ENCODE assay signal across 9 mouse cellular contexts in the genomic region with DNA sequence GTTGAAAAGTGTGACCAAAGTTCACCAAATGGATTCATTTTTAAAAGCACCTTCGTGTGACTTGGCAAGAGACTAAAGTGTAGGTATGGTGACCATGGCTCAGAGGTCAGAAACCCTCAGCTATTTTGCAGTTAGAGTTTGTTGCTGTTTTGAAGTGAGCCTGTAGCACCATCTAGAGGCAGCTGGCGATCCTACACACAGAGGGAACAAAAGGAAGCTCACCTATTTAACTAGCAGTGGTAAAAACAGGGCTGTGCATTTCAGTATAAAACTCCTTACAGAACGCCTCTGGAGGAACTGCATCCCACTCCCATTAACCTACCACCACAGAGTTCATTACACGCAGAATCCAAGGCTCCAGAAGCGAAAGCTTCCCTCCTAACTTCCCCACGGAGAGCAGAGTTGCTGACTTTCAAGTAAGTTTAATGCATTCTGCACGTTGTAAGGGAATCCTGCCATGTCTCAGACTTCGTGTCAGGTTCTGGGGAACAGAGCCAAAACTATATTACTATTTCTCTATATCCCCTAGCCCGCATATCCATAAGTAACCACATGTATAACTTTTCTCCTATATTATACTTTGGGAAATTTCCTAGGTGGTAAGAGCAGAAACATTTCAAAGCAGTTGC.
A peak's percentile ranks its signal among the peaks of the same experiment; 100 is the strongest.
DNase-seq lines count a peak whose midpoint lies in the region; ATAC-seq and TF ChIP-seq lines count a peak whose summit lies in the region.
"Had no signal": no experiment of that assay in that cellular context is flagged by ENCODE, and none has a peak within 500 bp of the region (broad histone marks: within the 10 kb centered on the region; RNA-seq: fewer than 3 reads in every experiment).

No protein-coding gene starts in this region.

- no peaks in the 10 kb centered on the region for H3K36me3 ChIP-seq in liver, embryonic 12.5 days
- H3K36me3 ChIP-seq in intestine, embryonic 16.5 days (ENCODE audit: control insufficient read depth, insufficient read depth, low read length), result no peaks in the 10 kb centered on the region
- H3K36me3 ChIP-seq in midbrain, embryonic 16.5 days (ENCODE audit: control insufficient read depth, insufficient read depth, low read length), result no peaks in the 10 kb centered on the region

- H3K4me3 ChIP-seq in liver, embryonic 12.5 days, result no peak overlapping the region
- no peak overlapping the region for H3K4me3 ChIP-seq in cerebellum, adult 2 months (replicated peaks; ENCODE audit: insufficient read depth, low read depth, low read length)
- H3K4me3 ChIP-seq in intestine, embryonic 16.5 days (ENCODE audit: low read length), result no peak overlapping the region
- H3K4me3 ChIP-seq in midbrain, embryonic 16.5 days (ENCODE audit: low read depth, low read length), result peak overlapping the region; percentile 23; the same call in 1 of the 2 replicates
- H3K4me3 ChIP-seq: myocyte had no signal

- TF ChIP-seq POLR2A in cerebellum, adult 2 months (IDR thresholded peaks at IDR 0.05; ENCODE audit: borderline replicate concordance, insufficient read depth, low read length), result no peak

- 20% methylated on average over 9 of the region's 9 CpGs for WGBS in liver, embryonic 12.5 days (ENCODE audit: insufficient replicate concordance)
- WGBS in cerebellum, adult 2 months, result 15% methylated on average over 9 of the region's 9 CpGs
- WGBS in intestine, embryonic 16.5 days, result 22% methylated on average over 9 of the region's 9 CpGs
- 16% methylated on average over 9 of the region's 9 CpGs for WGBS in midbrain, embryonic 16.5 days

- no peak overlapping the region for H3K9ac ChIP-seq in liver, embryonic 12.5 days
- no peak overlapping the region for H3K9ac ChIP-seq in intestine, embryonic 16.5 days (ENCODE audit: low read depth, low read length)
- H3K9ac ChIP-seq in midbrain, embryonic 16.5 days (ENCODE audit: low read depth, low read length), result no peak overlapping the region

- no peaks in the 10 kb centered on the region for H3K27me3 ChIP-seq in liver, embryonic 12.5 days (replicated peaks)
- no peaks in the 10 kb centered on the region for H3K27me3 ChIP-seq in cerebellum, adult 2 months (ENCODE audit: control insufficient read depth, insufficient read depth, low read length)
- H3K27me3 ChIP-seq in intestine, embryonic 16.5 days (replicated peaks; ENCODE audit: control insufficient read depth, insufficient read depth, low read length), result no peaks in the 10 kb centered on the region
- H3K27me3 ChIP-seq in midbrain, embryonic 16.5 days (ENCODE audit: control insufficient read depth, insufficient read depth, low read depth, low read length), result no peaks in the 10 kb centered on the region

- no peak for ATAC-seq in liver, embryonic 12.5 days
- peak; percentile 68; the same call in 1 of the 2 replicates for ATAC-seq in intestine, embryonic 16.5 days
- ATAC-seq in midbrain, embryonic 16.5 days, result peak; percentile 54

- H3K4me2 ChIP-seq in liver, embryonic 12.5 days, result no peak overlapping the region
- 0 out of 2 replicates have a peak overlapping the region, but pooled peaks have one; percentile 28 for H3K4me2 ChIP-seq in intestine, embryonic 16.5 days (ENCODE audit: low read depth, low read length)
- peak overlapping the region; percentile 50 for H3K4me2 ChIP-seq in midbrain, embryonic 16.5 days (ENCODE audit: low read length)

- H3K9me3 ChIP-seq in liver, embryonic 12.5 days (replicated peaks), result no peaks in the 10 kb centered on the region
- no peaks in the 10 kb centered on the region for H3K9me3 ChIP-seq in intestine, embryonic 16.5 days (ENCODE audit: control insufficient read depth, low read length)
- no peaks in the 10 kb centered on the region for H3K9me3 ChIP-seq in midbrain, embryonic 16.5 days (replicated peaks; ENCODE audit: control insufficient read depth, low read length, poor library complexity, severe bottlenecking)

- H3K27ac ChIP-seq in liver, embryonic 12.5 days, result no peak overlapping the region
- H3K27ac ChIP-seq in cerebellum, adult 2 months (ENCODE audit: insufficient read depth, low read length), result no peak overlapping the region
- no peak overlapping the region for H3K27ac ChIP-seq in intestine, embryonic 16.5 days (ENCODE audit: low read length)
- H3K27ac ChIP-seq in midbrain, embryonic 16.5 days (ENCODE audit: low read length), result no peak overlapping the region

- DNase-seq in liver, result peak; percentile 22
- DNase-seq in cerebellum, adult 2 months, result peak; percentile 31 to 56
- peak; percentile 76 for DNase-seq in forelimb bud, embryonic 11.5 days (ENCODE audit: low read depth, low spot score)
- peak; percentile 10 to 71 for DNase-seq in left cerebral cortex, adult 8-10 months (ENCODE audit: low spot score in 2 of 2)
- peak; percentile 9 for DNase-seq in urinary bladder, postnatal 25 days (ENCODE audit: low spot score)

- H3K4me1 ChIP-seq in liver, embryonic 12.5 days, result no peaks in the 10 kb centered on the region
- H3K4me1 ChIP-seq in cerebellum, adult 2 months (ENCODE audit: control insufficient read depth, insufficient read depth, low read length), result no peaks in the 10 kb centered on the region
- no peaks in the 10 kb centered on the region for H3K4me1 ChIP-seq in intestine, embryonic 16.5 days (ENCODE audit: control insufficient read depth, insufficient read depth, low read length)
- H3K4me1 ChIP-seq in midbrain, embryonic 16.5 days (ENCODE audit: control insufficient read depth, insufficient read depth, low read length), result no peaks in the 10 kb centered on the region

- peak; percentile 82 for TF ChIP-seq CTCF in cerebellum, adult 2 months (IDR thresholded peaks at IDR 0.05; ENCODE audit: borderline replicate concordance, insufficient read depth, low read depth, low read length)

Comparison
In these comparisons a context has a peak if more than half of its experiments do, and no peak if none do; other contexts are left out.
1. DNase-seq: peak in every context shown above with its lines; median percentile 76 in forelimb bud, embryonic 11.5 days; 44 in cerebellum, adult 2 months; 40 in left cerebral cortex, adult 8-10 months; 22 in liver; 9 in urinary bladder, postnatal 25 days.